Mouse (Mus musculus) cerebellum, adult 11-12 months (tissue): Measurements from ENCODE around the gene Atp11c.
A peak's percentile ranks its signal among the peaks of the same experiment; 100 is the strongest.

Experiments
- DNase-seq: peaks from one replicate; pipeline ENCODE4 v3.0.0; 2022

Gene Atp11c

GRCm38 (mm10) chrX:60592598-60592997 is at the start of gene Atp11c:
TSS of gene Atp11c (minus strand) at chrX:60592698.
- DNase-seq, result no peak

GRCm38 (mm10) chrX:60609202-60609601 is 16.7 kb upstream of the Atp11c start:
- no peak for DNase-seq

GRCm38 (mm10) chrX:60570539-60570938 is 22.0 kb downstream of the Atp11c start:
- no peak for DNase-seq

GRCm38 (mm10) chrX:60569047-60569446 is 23.5 kb downstream of the Atp11c start:
- DNase-seq, result no peak

- DNase-seq, result no peak
Measured at GRCm38 (mm10) chrX:60555242-60555641, 37.3 kb downstream of the Atp11c start.

- peak; percentile 32 for DNase-seq
Measured at GRCm38 (mm10) chrX:60547444-60548304, 44.8 kb downstream of the Atp11c start.

- no peak for DNase-seq
Measured at GRCm38 (mm10) chrX:60547098-60547443, 45.4 kb downstream of the Atp11c start.

GRCm38 (mm10) chrX:60545906-60546305 is 46.6 kb downstream of the Atp11c start:
- DNase-seq, result no peak

- DNase-seq, result no peak
Measured at GRCm38 (mm10) chrX:60545444-60545843, 47.1 kb downstream of the Atp11c start.

GRCm38 (mm10) chrX:60544098-60544497 is 48.4 kb downstream of the Atp11c start:
- DNase-seq, result no peak

- DNase-seq, result no peak
Measured at GRCm38 (mm10) chrX:60542901-60543300, 49.6 kb downstream of the Atp11c start.

GRCm38 (mm10) chrX:60539149-60539548 is 53.3 kb downstream of the Atp11c start, which contains the start of gene Gm7073:
TSS of gene Gm7073 (minus strand) at chrX:60539249.
- no peak for DNase-seq

GRCm38 (mm10) chrX:60503995-60504394 is 88.5 kb downstream of the Atp11c start:
- DNase-seq, result no peak

- DNase-seq, result no peak
Measured at GRCm38 (mm10) chrX:60497750-60498149, 94.7 kb downstream of the Atp11c start.

- no peak for DNase-seq
Measured at GRCm38 (mm10) chrX:60495308-60495707, 97.2 kb downstream of the Atp11c start.

- no peak for DNase-seq
Measured at GRCm38 (mm10) chrX:60463786-60464185, 128.7 kb downstream of the Atp11c start.

GRCm38 (mm10) chrX:60414563-60415111 is 177.9 kb downstream of the Atp11c start:
- DNase-seq, result no peak

GRCm38 (mm10) chrX:60405681-60406080 is 186.8 kb downstream of the Atp11c start:
- no peak for DNase-seq

GRCm38 (mm10) chrX:60404668-60405044 is 187.8 kb downstream of the Atp11c start:
- peak; percentile 88 for DNase-seq

- peak; percentile 76 for DNase-seq
Measured at GRCm38 (mm10) chrX:60403764-60404667, 188.5 kb downstream of the Atp11c start.

GRCm38 (mm10) chrX:60403062-60403763 is 189.3 kb downstream of the Atp11c start:
- DNase-seq, result peak; percentile 42

GRCm38 (mm10) chrX:60394292-60394691 is 198.2 kb downstream of the Atp11c start:
- DNase-seq, result peak; percentile 53

GRCm38 (mm10) chrX:60386852-60387251 is 205.6 kb downstream of the Atp11c start:
- DNase-seq, result no peak
